Mouse (Mus musculus) cerebellum, adult 11-12 months (tissue): ENCODE results near the gene Serp2.

Experiments
- DNase-seq: peaks from one replicate; pipeline ENCODE4 v3.0.0; 2022

The Serp2 gene

DNA sequence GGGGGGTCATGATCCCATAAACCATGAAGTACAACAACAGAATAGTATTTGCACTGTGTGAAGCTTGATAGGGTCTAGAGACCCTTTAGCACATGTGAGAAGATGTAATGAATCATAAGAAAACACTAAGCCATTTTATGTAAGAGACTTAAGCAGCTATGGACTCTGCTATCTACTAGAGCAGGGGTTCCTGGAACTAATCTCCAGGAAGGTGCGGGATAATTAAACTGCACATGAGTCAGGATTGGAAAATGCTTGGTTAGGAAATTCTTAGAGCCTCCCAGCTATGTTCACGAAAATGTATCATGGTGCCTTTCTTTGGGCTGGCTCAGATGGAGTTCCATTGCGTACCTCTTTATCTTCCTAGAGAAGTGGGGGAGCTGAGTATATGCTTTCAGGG lies 35.4 kb downstream of the Serp2 start:
- no peak for DNase-seq

DNA sequence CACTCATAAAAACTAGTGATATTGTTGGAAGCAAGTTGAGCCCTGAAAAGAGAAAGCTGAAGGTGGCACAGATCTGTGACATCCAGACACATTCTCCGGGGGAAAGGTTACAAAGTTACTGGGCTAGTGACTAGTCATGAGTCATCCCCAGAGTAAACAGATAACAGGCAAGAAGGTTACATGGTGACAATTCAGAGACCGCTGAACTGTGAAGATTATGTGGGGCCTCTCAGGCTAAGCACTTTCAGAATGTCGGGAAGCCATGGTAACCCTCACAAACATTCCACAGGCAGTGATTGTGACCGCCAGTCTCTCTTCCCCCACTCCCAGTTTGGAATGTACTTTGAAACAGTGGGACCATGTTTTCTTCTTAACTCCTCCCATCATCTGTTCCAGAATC lies 36.1 kb downstream of the Serp2 start:
- DNase-seq = no peak

DNA sequence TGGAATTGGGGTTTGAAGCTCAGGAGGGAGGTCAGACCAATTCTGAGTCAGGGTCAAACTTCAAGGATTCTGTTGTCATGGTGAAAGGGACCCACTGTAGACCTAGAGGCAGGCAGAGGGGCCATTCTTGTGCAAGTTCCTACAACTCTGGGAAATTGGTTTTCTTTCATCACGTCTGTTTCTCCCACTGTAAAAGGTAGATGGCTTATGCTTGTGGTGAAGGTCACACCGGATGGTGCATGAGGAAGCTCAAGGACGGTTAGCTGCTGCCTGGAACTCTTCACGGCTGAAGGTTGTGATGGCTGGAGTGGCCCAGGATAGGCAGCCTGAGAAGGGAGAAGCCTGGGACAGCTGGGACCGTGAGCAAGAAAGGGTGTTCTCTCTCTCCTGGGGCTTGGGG lies 38.5 kb downstream of the Serp2 start:
- DNase-seq = no peak

GRCm38 (mm10) chr14:76515620-76516019 lies 41.1 kb downstream of the Serp2 start:
- no peak for DNase-seq

DNA sequence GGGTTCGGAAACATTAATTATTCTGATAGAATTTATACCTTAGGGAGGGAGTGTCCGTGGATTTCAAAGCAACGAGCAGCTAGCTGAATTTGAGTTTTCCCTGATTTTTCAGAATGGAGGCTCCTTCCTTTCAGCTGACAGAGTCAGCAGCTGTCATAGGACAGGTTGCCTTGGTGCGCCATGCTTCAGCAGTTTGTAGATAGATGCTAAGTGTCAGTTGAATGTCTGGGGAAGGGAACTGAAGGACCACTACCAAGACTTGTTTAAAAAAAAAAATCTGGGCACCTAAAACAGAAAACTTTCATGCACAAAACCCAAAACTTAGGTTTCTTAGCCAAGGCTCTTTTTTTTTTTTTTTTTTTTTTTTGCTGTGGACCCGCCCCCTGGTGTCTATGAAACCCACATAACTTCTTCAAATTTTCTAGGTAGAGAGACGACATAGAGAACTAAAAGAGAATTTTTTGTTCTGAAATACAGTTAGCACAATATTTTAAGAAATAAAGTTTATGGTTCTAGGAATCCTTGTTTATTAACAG lies 42.6 kb downstream of the Serp2 start:
- DNase-seq = no peak

GRCm38 (mm10) chr14:76513395-76514049 lies 43.2 kb downstream of the Serp2 start:
- DNase-seq = no peak

- no peak for DNase-seq
Measured at GRCm38 (mm10) chr14:76511971-76512370, 44.7 kb downstream of the Serp2 start.

DNA sequence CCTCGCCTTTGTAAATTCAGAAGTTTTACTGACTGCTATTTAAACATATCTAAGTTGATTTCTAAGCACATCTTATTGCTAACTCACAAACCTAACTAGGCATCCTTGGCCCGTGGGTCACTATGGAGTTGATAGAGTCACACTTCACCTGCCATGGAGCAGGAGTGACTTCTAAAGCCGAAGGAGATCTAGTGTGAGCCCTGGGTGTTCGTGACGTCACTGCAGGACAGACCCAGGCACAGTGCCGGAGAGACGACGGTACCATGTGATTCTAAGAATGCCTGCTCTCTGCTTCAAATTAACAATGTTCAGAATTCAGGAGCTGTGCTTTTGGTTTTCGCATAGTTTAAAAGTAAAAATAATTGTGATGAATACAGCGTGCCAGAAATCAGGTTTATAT lies 48.0 kb downstream of the Serp2 start:
- no peak for DNase-seq

DNA sequence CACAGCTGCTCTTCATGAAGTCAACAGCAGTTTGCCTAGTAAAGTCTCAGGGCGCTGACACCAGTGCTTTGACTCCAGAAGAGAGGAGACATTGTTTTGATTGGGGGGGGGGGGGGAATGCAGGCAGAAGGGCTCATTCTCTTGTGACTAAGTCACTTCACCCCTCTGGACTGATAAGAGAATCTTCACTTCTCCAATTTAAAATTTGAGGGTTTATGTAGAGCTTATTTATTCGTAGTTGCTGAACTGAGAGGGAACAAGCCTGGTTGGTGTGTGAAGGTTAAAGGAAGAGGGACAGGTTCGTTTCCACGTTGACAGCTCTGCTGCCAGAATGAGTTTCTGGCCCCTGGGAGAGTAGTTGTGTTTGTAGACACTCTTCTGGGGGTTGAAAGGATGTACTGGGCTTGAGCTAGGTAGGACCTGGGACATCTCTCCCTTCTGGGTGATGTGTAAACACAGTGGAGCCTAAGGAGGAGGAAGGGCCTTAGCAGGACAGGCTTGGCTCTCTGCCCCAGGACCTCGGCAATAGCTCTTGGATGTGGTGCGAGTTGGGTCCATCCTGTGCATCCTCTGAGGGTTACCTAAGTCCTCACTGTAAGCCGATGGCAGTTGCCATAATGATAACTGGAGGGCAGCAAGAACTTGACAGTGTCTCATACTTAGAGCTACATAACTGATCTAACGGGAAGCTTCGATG lies 48.7 kb downstream of the Serp2 start:
- DNase-seq = no peak

- DNase-seq = no peak
Measured at GRCm38 (mm10) chr14:76507357-76507756, 49.3 kb downstream of the Serp2 start.

GRCm38 (mm10) chr14:76506425-76507205 lies 50.1 kb downstream of the Serp2 start:
- DNase-seq = peak; percentile 60

DNA sequence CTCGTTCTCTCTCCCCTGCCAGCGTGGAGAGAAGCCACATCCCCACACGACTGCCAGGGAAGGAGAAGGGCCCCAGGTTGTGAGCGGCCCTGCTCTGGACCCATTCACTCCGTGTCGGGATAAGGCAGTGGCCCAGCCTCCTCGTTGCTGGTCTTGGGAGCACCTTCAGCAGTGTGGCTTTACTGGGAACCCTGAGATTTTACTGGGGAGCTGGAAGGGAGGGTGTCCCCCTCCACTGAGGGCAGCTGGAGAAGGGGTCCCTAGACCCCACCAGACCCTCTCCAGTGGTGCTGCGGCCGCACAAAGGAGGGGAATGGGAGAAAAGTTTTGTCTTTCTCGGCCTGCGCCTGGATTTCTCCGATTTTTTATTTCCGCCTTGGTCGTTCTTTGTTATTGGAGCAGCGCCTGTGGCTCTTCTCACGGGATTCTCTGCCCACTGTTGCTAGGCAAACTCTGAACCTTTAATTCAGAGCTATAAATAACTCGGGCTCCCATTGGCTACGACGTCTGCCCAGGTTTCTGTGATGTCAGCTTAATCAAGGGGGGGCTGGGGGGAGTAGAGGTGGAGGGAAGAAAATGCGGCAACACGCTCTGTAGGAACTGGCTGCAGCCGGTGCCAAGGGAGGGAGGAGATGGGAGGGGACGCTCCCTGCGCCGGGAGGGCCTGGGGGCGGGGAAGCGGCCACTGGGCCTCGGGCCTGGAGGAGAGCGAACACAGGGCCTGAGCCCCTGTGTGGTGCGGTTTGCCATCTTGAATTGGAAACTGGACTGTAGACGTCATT lies 51.1 kb downstream of the Serp2 start:
- DNase-seq = peak; percentile 95

DNA sequence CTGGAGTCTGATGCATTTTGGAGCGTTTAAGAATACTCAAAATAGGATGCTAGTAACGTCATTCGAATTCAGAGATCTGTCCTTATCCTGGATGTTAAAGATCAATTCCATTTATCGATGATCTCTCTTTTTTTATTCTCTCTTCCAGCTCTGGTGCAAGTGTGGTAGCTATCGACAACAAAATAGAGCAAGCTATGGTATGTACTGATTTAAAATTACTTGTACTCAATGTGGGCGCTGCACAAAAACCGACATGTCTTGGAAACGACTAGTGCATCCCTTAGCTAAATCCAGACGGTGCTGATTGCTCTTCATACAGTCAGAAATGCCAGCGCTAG lies 51.6 kb downstream of the Serp2 start:
- no peak for DNase-seq

DNA sequence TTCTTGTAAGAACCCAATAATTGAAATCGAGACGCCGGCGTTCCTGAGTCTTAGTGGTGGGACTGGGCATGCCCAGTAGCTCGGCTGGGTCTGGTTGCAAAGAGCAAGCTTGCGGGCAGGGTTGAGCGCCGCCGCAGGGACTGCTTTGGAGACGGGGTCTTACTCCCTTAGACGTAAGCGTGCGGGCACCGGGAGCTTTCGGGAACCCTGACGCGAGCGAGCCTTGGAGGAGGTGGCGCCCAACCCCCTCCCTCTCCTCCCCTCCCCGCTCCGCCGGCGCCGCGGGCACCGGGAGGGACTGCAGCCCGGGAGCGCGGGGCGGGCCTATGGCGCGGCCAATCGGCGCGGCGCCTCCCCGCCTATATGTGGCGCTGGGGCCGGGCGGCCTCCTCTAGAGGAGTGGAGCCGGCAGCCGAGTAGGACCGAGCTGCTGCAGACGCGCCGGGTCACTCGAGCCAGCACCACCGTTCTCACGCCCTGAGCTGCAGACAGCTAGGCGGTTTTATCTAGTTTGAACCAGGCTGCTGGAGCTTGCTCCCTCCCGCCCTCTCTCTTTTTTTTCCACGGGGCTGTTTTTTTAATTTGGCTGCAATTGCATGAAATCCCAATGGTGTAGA lies 52.5 kb downstream of the Serp2 start:
- DNase-seq = peak; percentile 96

DNA sequence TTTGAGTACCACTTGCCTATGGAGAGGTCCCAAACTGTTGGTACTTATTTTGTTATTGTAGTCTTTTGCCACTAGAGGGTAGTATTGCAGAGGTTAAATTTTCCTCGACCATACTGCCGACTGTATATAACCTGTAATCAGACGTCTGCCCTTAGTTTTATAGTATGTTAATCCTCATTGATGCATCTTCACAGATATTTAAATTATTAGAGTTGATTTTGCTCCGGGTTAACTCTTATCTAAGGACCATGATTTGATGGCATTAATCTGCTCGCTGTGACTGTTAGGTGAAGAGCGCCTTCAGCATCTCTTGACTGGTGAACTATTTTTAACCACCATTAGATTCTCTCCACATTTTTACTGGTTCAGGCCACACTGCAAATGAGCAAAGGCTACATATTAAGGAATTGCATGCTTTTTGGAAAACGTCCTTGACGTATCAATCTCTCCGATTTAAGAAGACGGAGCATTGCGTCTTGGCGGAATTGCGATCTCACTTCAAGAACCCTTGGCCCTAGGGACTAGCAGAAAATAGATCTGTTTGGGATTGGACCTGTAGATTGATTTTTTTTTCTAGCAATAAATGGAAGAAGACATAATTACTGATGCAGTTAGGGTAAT lies 53.3 kb downstream of the Serp2 start:
- no peak for DNase-seq

- DNase-seq = no peak
Measured at GRCm38 (mm10) chr14:76500036-76500435, 56.7 kb downstream of the Serp2 start.

- DNase-seq = no peak
Measured at GRCm38 (mm10) chr14:76499492-76499891, 57.2 kb downstream of the Serp2 start.

DNA sequence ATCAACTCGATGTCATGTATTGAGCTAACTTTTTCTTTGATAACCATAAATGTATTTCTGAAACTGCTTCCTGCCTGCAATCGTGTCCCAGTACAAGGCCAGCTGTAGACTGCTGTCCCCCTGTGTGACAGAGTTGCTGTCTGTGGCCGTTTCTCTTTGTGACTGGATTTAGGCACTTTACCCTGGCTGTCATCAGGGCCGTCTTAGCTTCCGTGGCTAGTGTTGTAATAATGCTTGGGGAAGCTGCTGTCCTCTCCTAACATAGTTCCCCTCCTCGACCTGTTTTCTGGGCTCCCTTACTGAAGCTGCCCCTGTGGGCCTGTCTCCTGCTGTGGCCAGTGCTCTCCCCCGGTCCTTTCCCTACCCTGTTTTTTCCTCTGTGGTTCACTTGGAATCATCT lies 58.5 kb downstream of the Serp2 start:
- DNase-seq = no peak

- no peak for DNase-seq
Measured at GRCm38 (mm10) chr14:76497187-76497586, 59.5 kb downstream of the Serp2 start.

DNA sequence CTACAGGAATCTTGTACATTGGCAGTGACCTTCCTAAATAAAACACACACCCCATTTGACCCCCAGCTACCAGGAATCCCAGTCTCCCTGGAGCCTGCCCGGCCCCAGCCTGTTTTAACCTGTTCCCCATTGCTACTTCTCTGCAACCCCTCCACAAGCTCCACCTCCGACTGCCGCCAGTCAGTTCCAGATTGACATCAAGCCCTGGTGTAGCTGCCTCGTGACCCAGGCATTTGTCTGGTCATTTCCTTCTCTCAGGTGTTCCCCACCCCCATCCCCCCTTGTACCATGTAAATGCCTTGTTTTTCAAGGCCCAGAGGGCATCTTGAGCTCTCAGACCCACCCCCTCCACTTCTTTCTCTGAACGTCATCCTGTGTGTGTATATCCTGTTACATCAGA lies 61.7 kb downstream of the Serp2 start:
- DNase-seq = no peak

DNA sequence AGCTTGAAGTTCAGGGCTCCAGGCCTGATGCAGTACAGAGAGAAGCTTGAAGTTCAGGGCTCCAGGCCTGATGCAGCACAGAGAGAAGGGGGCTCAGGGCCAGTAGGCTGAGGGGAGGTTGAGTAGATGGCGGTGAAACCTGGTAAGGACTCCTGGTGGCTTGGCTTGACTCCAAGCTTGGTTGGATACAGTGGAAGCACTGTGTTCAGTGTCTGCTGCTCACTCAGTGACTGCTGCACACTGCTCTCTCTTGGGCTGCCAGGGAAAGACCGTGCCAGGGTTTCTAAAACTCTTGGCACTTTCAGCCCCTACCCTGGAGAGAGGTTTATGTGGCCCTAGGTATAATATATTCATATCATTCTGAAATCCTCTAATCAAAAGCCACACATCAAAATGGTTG lies 67.6 kb downstream of the Serp2 start:
- no peak for DNase-seq
